Comparison of ENCODE assay signal across 29 mouse cellular contexts in the genomic region with DNA sequence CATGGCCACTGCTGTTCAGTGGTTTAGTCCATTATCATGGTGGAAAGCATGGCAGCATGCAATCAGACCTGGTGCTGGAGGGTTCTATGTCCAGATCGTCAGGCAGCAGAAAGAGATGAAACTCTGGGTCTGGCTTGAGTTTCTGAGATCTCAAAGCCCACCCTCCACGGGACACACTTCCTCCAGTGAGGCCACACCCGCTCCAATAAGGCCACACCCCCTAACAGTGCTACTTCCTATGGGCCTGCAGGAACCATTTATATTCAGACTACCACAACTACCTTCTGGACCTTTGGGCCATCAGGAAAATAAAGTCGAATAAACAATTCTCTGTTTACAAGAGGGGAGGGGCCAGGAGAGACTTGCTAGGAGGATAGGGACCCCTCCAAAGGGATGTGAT. TPM values are rescaled to one million over a fixed set of nuclear protein-coding genes. Genes with fewer than 3 reads are reported as not detected.
DNase-seq lines count a peak whose midpoint lies in the region; ATAC-seq and TF ChIP-seq lines count a peak whose summit lies in the region.
"Had no signal": no experiment of that assay in that cellular context is flagged by ENCODE, and none has a peak within 500 bp of the region (broad histone marks: within the 10 kb centered on the region; RNA-seq: fewer than 3 reads in every experiment).

No protein-coding gene starts in this region.

- H3K9me3 ChIP-seq in kidney, embryonic 15.5 days (replicated peaks) = no peaks in the 10 kb centered on the region
- no peaks in the 10 kb centered on the region for H3K9me3 ChIP-seq in E14TG2a.4 (ENCODE audit: low read length)
- H3K9me3 ChIP-seq in ES-E14 (ENCODE audit: control insufficient read depth, insufficient read depth, low read depth, low read length) = no peaks in the 10 kb centered on the region
- H3K9me3 ChIP-seq: embryonic facial prominence, embryonic 12.5 days; embryonic facial prominence, embryonic 15.5 days; G1E; hindbrain, embryonic 12.5 days; hindbrain, embryonic 15.5 days had no signal

- H3K9ac ChIP-seq in kidney, embryonic 15.5 days = no peak overlapping the region; the same call in 1 of the 2 replicates
- peak overlapping the region; percentile 17; the same call in 1 of the 2 replicates for H3K9ac ChIP-seq in ES-E14 (ENCODE audit: insufficient read depth, low read depth, low read length, poor library complexity, severe bottlenecking)
- H3K9ac ChIP-seq: embryonic facial prominence, embryonic 12.5 days; embryonic facial prominence, embryonic 15.5 days; forebrain, postnatal 0 days; hindbrain, embryonic 12.5 days; hindbrain, embryonic 15.5 days had no signal

- 0 out of 2 replicates have a peak, but pooled peaks have one; percentile 44 for ATAC-seq in kidney, embryonic 15.5 days (replicated peaks; ENCODE audit: low FRiP score)
- ATAC-seq: forebrain, embryonic 14.5 days; forebrain, postnatal 0 days had no signal

- H3K27me3 ChIP-seq in kidney, embryonic 15.5 days = no peaks in the 10 kb centered on the region
- H3K27me3 ChIP-seq in E14TG2a.4 (ENCODE audit: insufficient read depth, low read length) = no peaks in the 10 kb centered on the region
- H3K27me3 ChIP-seq: embryonic facial prominence, embryonic 12.5 days; embryonic facial prominence, embryonic 15.5 days; hindbrain, embryonic 12.5 days; hindbrain, embryonic 15.5 days had no signal

- 0 out of 2 replicates have a peak overlapping the region, but pooled peaks have one; percentile 14 for H3K27ac ChIP-seq in kidney, embryonic 15.5 days
- peak overlapping the region; percentile 33; the same call in 1 of the 2 replicates for H3K27ac ChIP-seq in ES-E14 (ENCODE audit: insufficient read depth, low read depth, low read length, poor library complexity, severe bottlenecking)
- H3K27ac ChIP-seq: embryonic facial prominence, embryonic 12.5 days; embryonic facial prominence, embryonic 15.5 days; gastrocnemius, adult 2 months; hindbrain, embryonic 12.5 days; hindbrain, embryonic 15.5 days had no signal

- TF ChIP-seq CTCF in E14TG2a.4 (conservative IDR thresholded peaks at IDR 0.05; ENCODE audit: low read length) = no peak

- H3K36me3 ChIP-seq in kidney, embryonic 15.5 days = peaks cover 9% of the 10 kb centered on the region
- peaks cover 31% of the 10 kb centered on the region for H3K36me3 ChIP-seq in E14TG2a.4 (ENCODE audit: insufficient read depth, low read length)
- peaks cover 7% of the 10 kb centered on the region; the same call in 1 of the 2 replicates for H3K36me3 ChIP-seq in ES-E14 (ENCODE audit: control insufficient read depth, insufficient read depth, low read length, poor library complexity, severe bottlenecking)

- in situ Hi-C loops in ES-E14 (cut with MboI; ENCODE audit: low sequenced_read_pairs in 2 of 2, unreplicated experiment in 2 of 2) = no loop called here

- no peak for DNase-seq in kidney, adult 11 months
- DNase-seq in ES-E14 (ENCODE audit: low read depth, low spot score) = no peak
- peak; percentile 74 for DNase-seq in ZHBTc4 (ENCODE audit: low read depth, low spot score)
- no peak for DNase-seq in layer of hippocampus, postnatal 25 days (ENCODE audit: extremely low spot score in 1 of 2, low spot score in 1 of 2)
- no peak for DNase-seq in lung, postnatal 4 days
- DNase-seq: adrenal gland, postnatal 10 days; cerebellum, adult 11 months; cerebellum, adult 2 months; cerebellum, adult 9-11 months; cerebellum, postnatal 25 days; forebrain, postnatal 0 days; gastrocnemius, adult 2 months; gastrocnemius, postnatal 14 days; heart, adult 11 months had no signal

- no peak overlapping the region for H3K4me3 ChIP-seq in kidney, embryonic 15.5 days (replicated peaks)
- H3K4me3 ChIP-seq in E14TG2a.4 (replicated peaks; ENCODE audit: low read length) = peak overlapping the region; percentile 30; the same call in 1 of the 2 replicates
- no peak overlapping the region for H3K4me3 ChIP-seq in ES-E14 (ENCODE audit: insufficient read depth in 1 of 2, low read depth in 1 of 2, low read length in 2 of 2, poor library complexity in 1 of 2, severe bottlenecking in 1 of 2)
- H3K4me3 ChIP-seq: embryonic facial prominence, embryonic 12.5 days; embryonic facial prominence, embryonic 15.5 days; gastrocnemius, adult 2 months; hindbrain, embryonic 12.5 days; hindbrain, embryonic 15.5 days had no signal

- no peak overlapping the region for H3K4me2 ChIP-seq in kidney, embryonic 15.5 days
- H3K4me2 ChIP-seq: embryonic facial prominence, embryonic 12.5 days; embryonic facial prominence, embryonic 15.5 days; heart, embryonic 11.5 days; hindbrain, embryonic 12.5 days; hindbrain, embryonic 15.5 days had no signal

- 82% methylated on average over 4 of the region's 4 CpGs for WGBS in kidney, embryonic 15.5 days

- H3K4me1 ChIP-seq in kidney, embryonic 15.5 days = peaks cover 7% of the 10 kb centered on the region; the same call in 1 of the 2 replicates
- H3K4me1 ChIP-seq in E14TG2a.4 (replicated peaks; ENCODE audit: low read depth, low read length) (peaks cover 52% of the 10 kb centered on the region), ES-E14 (ENCODE audit: control insufficient read depth in 2 of 2, insufficient read depth in 2 of 2, low read length in 2 of 2, poor library complexity in 1 of 2) (peaks cover 3 to 9% of the 10 kb centered on the region in 2 experiments)
- H3K4me1 ChIP-seq: embryonic facial prominence, embryonic 12.5 days; embryonic facial prominence, embryonic 15.5 days; hindbrain, embryonic 12.5 days; hindbrain, embryonic 15.5 days had no signal

TF ChIP-seq in ES-E14, 5 proteins besides CTCF, POLR2A, EP300 and RAD21:
- TF ChIP-seq CHD2 (IDR thresholded peaks at IDR 0.05; ENCODE audit: low read depth, low read length) (no peak), HCFC1 (IDR thresholded peaks at IDR 0.05; ENCODE audit: borderline replicate concordance, insufficient read depth, low read length) (no peak)

RNA-seq across cellular contexts. Expression of a gene that starts 10.7 kb away (rescaled TPM):
- 0.96 and 1.1 TPM in 2 replicates for polyA plus RNA-seq in kidney, embryonic 15.5 days (2015; fragmentation: Nextera tagmentation; extraction: Ambion mirVana)
- total RNA-seq in ES-E14 (2012; rRNA removed) = 4.0 and 4.4 TPM in 2 replicates
- total RNA-seq in layer of hippocampus, postnatal 25 days (2021) = under 1 TPM; 0.70 to 0.71 TPM
- total RNA-seq: adrenal gland, adult 18-20 months; common myeloid progenitor, adult 5-6 weeks; heart, adult 8-10 months; heart, postnatal 25 days; hematopoietic stem cell, adult 5-6 weeks had no signal
- polyA plus RNA-seq: G1E; heart, postnatal 0 days had no signal

RNA-seq across cellular contexts. Expression of a gene that starts 12.7 kb away (rescaled TPM):
- 21.1 and 21.5 TPM in 2 replicates for polyA plus RNA-seq in kidney, embryonic 15.5 days (2015; fragmentation: Nextera tagmentation; extraction: Ambion mirVana)
- total RNA-seq in ES-E14 (2012; rRNA removed) = 30.3 and 38.5 TPM in 2 replicates
- 10 to 100 TPM; 11.2 to 11.5 TPM for total RNA-seq in layer of hippocampus, postnatal 25 days (2021)

RNA-seq across cellular contexts. Expression of a gene that starts 19.5 kb away (rescaled TPM):
- polyA plus RNA-seq in kidney, embryonic 15.5 days (2015; fragmentation: Nextera tagmentation; extraction: Ambion mirVana) = 194 and 198 TPM in 2 replicates
- total RNA-seq in ES-E14 (2012; rRNA removed) = 112 and 255 TPM in 2 replicates
- 100 to 1,000 TPM; 196 to 239 TPM for total RNA-seq in layer of hippocampus, postnatal 25 days (2021)

RNA-seq across cellular contexts. Expression of a gene that starts 44.4 kb away (rescaled TPM):
- polyA plus RNA-seq in kidney, embryonic 15.5 days (2015; fragmentation: Nextera tagmentation; extraction: Ambion mirVana) = 13.0 and 13.4 TPM in 2 replicates
- 12.1 and 14.3 TPM in 2 replicates for total RNA-seq in ES-E14 (2012; rRNA removed)
- total RNA-seq in layer of hippocampus, postnatal 25 days (2021) = 1 to 10 TPM; 4.1 to 4.3 TPM
